Mouse (Mus musculus) intestine, embryonic 15.5 days (tissue): ENCODE data around the gene Tnrc6c. TPM values are rescaled to one million over a fixed set of nuclear protein-coding genes. Genes with fewer than 3 reads are reported as not detected.
A peak's percentile ranks its signal among the peaks of the same experiment; 100 is the strongest.

Experiments
- ATAC-seq: fragments of 200-750 bp; cut with Nextera tagmentation; 2 replicates; pipeline ENCODE4 v1.8.0; 2017; ENCODE audit warnings: moderate TSS enrichment, moderate library complexity
- H3K27ac ChIP-seq: fragments of 300-500 bp; sonication (generic); 2 replicates; pipeline ENCODE4 v1.5.1; 2015; ENCODE audit warnings: mild to moderate bottlenecking, inconsistent platforms
- H3K27me3 ChIP-seq: fragments of 300-500 bp; sonication (generic); replicated peaks from 2 replicates; pipeline ENCODE4 v1.6.1; 2015; ENCODE audit warnings: inconsistent platforms
- H3K36me3 ChIP-seq: fragments of 300-500 bp; sonication (generic); 2 replicates; pipeline ENCODE4 v1.6.1; 2015; ENCODE audit warnings: inconsistent platforms
- H3K4me1 ChIP-seq: fragments of 300-500 bp; sonication (generic); replicated peaks from 2 replicates; pipeline ENCODE4 v1.6.1; 2015; ENCODE audit warnings: inconsistent platforms
- H3K4me2 ChIP-seq: fragments of 300-500 bp; sonication (generic); replicated peaks from 2 replicates; pipeline ENCODE4 v1.6.1; 2015; ENCODE audit warnings: mild to moderate bottlenecking, inconsistent platforms
- H3K4me3 ChIP-seq: fragments of 300-500 bp; sonication (generic); replicated peaks from 2 replicates; pipeline ENCODE4 v1.5.1; 2015; ENCODE audit warnings: inconsistent platforms
- H3K9ac ChIP-seq: fragments of 300-500 bp; sonication (generic); 2 replicates; pipeline ENCODE4 v1.6.1; 2015; ENCODE audit warnings: inconsistent platforms
- H3K9me3 ChIP-seq: fragments of 300-500 bp; sonication (generic); 2 replicates; pipeline ENCODE4 v1.6.1; 2016; ENCODE audit warnings: inconsistent platforms
- WGBS: fragments of 180-500 bp; shearing (Covaris S2); methylation state at CpG from one replicate; pipeline ENCODE4 v1.1.7; 2015; 5-methylcytosine and 5-hydroxymethylcytosine counted together
- polyA plus RNA-seq: library from polyadenylated mRNA; unstranded; fragments of >200 nt; fragmentation: Nextera tagmentation; extraction: Ambion mirVana; gene quantifications from 2 replicates; pipeline ENCODE4 v1.2.1, GENCODE M21; 2015

Gene Tnrc6c
- polyA plus RNA-seq, 1 experiment from 2014 or later = 9.6 TPM

DNA sequence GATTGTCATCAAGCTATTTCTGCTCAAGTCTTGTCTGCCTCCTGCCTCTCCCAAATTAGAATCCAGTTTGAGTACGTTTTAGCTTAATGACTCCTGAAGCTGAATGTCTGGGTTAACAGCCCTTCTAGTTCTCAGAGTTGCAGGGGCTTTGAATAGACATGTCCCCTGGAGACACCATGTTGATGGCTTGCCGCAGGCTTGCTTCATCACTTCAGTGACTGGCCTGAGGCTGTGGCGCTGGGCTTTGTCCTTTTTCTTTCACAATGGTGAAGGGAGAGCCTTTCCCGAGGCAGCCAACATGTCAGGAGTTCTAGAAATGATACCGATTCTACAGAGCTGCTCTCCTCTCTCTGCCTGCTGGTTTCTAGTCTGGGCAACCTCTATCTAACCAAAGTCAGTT, 30.6 kb downstream of the Tnrc6c start:
- Histone ChIP-seq H3K4me3 (no peak overlapping the region), H3K4me2 (no peak overlapping the region), H3K27me3 (no peaks in the 10 kb centered on the region), H3K36me3 (no peaks in the 10 kb centered on the region), H3K9ac (no peak overlapping the region), H3K9me3 (no peaks in the 10 kb centered on the region), H3K27ac (no peak overlapping the region), H3K4me1 (peaks cover 14% of the 10 kb centered on the region)
- 58% methylated on average over 5 of the region's 5 CpGs for WGBS
- no peak for ATAC-seq

- Histone ChIP-seq H3K27me3 (no peaks in the 10 kb centered on the region), H3K9ac (no peak overlapping the region), H3K4me2 (peak overlapping the region; percentile 51), H3K9me3 (no peaks in the 10 kb centered on the region), H3K36me3 (no peaks in the 10 kb centered on the region), H3K4me3 (no peak overlapping the region; the same call in 1 of the 2 replicates), H3K27ac (peak overlapping the region; percentile 42; the same call in 1 of the 2 replicates), H3K4me1 (peaks cover 14% of the 10 kb centered on the region)
- ATAC-seq = peak; percentile 91
- WGBS = 42% methylated on average over 3 of the region's 3 CpGs
These were observed 31.4 kb downstream of the Tnrc6c start for GRCm38 (mm10) chr11:117685461-117685860.

DNA sequence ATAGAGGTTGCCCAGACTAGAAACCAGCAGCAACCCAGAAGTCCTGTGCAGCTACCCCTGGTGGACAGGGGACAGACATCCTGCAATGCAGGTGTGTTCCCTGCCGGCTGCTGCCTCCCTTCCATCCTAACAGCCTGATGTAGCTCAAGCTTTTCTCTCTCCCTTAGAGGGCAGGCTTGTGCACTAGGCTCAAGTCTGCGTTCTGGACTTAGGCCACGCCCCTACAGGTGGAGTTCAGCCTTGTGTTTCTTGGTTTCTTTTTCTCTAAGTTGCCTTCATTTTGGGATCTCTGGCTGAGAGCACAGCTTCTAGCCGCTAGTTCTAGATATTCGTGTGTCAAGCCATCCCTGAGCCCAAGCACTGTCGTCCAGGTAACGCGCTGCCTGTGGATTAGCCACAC, 31.9 kb downstream of the Tnrc6c start:
- H3K9ac ChIP-seq = no peak overlapping the region
- peak overlapping the region; percentile 16 for H3K4me3 ChIP-seq
- no peaks in the 10 kb centered on the region for H3K27me3 ChIP-seq
- ATAC-seq = peak; percentile 86
- peak overlapping the region; percentile 51 for H3K4me2 ChIP-seq
- H3K36me3 ChIP-seq = no peaks in the 10 kb centered on the region
- H3K9me3 ChIP-seq = no peaks in the 10 kb centered on the region
- H3K4me1 ChIP-seq = peaks cover 14% of the 10 kb centered on the region
- WGBS = 49% methylated on average over 8 of the region's 8 CpGs
- 0 out of 2 replicates have a peak overlapping the region, but pooled peaks have one; percentile 42 for H3K27ac ChIP-seq

DNA sequence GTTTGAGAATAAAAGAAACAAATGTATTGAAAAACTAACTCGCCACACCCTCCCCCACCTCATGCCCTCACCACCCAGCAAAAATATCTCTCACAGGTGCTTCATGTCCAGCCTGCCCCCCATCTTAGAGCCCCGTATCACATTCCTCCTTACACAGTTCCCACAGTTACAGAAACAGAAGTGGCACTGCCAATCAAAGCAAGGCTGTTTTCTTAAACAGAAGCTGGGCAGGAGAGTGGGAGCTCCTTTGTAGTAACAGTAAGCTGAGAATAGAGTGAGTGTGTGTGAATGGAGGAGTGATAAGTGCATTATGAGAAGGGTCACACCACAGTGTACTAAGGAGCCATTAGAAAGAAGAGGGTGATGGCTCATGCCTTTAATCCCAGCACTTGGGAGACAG, 34.5 kb downstream of the Tnrc6c start:
- H3K4me3 ChIP-seq = no peak overlapping the region
- no peak overlapping the region for H3K4me2 ChIP-seq
- no peak overlapping the region for H3K9ac ChIP-seq
- no peak for ATAC-seq
- no peaks in the 10 kb centered on the region for H3K27me3 ChIP-seq
- no peaks in the 10 kb centered on the region for H3K9me3 ChIP-seq
- WGBS = 68% methylated on average over 2 of the region's 2 CpGs
- peaks cover 14% of the 10 kb centered on the region for H3K4me1 ChIP-seq
- no peaks in the 10 kb centered on the region for H3K36me3 ChIP-seq
- no peak overlapping the region for H3K27ac ChIP-seq

DNA sequence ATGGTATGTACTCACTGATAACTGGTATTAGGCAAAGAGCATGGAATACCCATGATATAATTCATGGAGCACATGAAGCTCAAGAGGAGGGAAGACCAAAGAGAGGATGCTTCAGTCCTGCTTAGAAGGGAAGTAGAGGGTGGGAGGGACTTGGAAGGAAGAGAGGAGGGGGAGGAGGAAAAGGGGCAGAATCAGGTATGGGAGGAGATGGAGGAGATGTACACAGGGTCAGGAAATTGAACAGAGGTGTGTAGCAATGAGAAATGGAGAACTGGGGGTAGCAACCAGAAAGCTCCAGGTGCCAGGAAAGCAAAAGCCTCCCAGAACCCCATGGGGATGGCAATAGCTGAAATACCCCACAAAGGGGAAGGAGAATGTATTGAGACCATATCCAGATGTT, 37.2 kb downstream of the Tnrc6c start:
- H3K4me2 ChIP-seq = no peak overlapping the region
- no peak for ATAC-seq
- no peak overlapping the region for H3K4me3 ChIP-seq
- no peaks in the 10 kb centered on the region for H3K27me3 ChIP-seq
- no peaks in the 10 kb centered on the region for H3K9me3 ChIP-seq
- no peaks in the 10 kb centered on the region for H3K36me3 ChIP-seq
- H3K4me1 ChIP-seq = 0 out of 2 replicates have a peak, but pooled peaks cover 7% of the 10 kb centered on the region
- no peak overlapping the region for H3K27ac ChIP-seq
- H3K9ac ChIP-seq = no peak overlapping the region

GRCm38 (mm10) chr11:117694050-117694449, 40.0 kb downstream of the Tnrc6c start:
- H3K36me3 ChIP-seq = no peaks in the 10 kb centered on the region
- no peak overlapping the region for H3K4me2 ChIP-seq
- H3K27me3 ChIP-seq = no peaks in the 10 kb centered on the region
- H3K4me1 ChIP-seq = 0 out of 2 replicates have a peak, but pooled peaks cover 4% of the 10 kb centered on the region
- H3K4me3 ChIP-seq = no peak overlapping the region
- H3K9me3 ChIP-seq = no peaks in the 10 kb centered on the region
- 85% methylated on average over 5 of the region's 5 CpGs for WGBS
- H3K9ac ChIP-seq = no peak overlapping the region
- no peak overlapping the region for H3K27ac ChIP-seq
- ATAC-seq = no peak

DNA sequence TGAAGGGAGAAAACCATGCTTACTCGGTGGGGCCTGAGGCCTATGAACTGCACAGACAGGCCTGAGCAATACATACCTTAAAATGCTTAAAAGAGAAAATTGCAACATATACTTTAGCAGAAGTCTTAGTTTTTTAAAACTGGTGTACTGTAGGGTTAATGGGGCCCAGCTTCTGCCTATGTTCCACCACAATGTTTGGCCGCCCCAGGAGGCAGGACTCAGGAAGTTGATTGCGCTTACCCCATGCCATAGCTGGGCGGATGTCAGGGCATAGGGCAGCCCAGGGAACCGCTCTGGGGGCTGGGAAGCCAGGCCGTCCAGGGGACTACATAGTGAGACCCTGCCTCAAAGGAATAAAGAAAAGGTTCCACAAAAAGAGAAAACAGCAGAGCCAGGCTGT, 42.5 kb downstream of the Tnrc6c start:
- no peak for ATAC-seq
- H3K36me3 ChIP-seq = no peaks in the 10 kb centered on the region

GRCm38 (mm10) chr11:117700871-117701270, 46.8 kb downstream of the Tnrc6c start:
- Histone ChIP-seq H3K9ac (no peak overlapping the region), H3K9me3 (no peaks in the 10 kb centered on the region), H3K4me3 (no peak overlapping the region), H3K27me3 (no peaks in the 10 kb centered on the region), H3K27ac (no peak overlapping the region), H3K4me2 (no peak overlapping the region), H3K4me1 (0 out of 2 replicates have a peak, but pooled peaks cover 7% of the 10 kb centered on the region), H3K36me3 (0 out of 2 replicates have a peak, but pooled peaks cover 5% of the 10 kb centered on the region)
- ATAC-seq = no peak
- WGBS = 71% methylated on average over 4 of the region's 4 CpGs

More for the DNA sequence above, 42.5 kb downstream of the Tnrc6c start:
- no peak overlapping the region for H3K4me3 ChIP-seq
- H3K9ac ChIP-seq = no peak overlapping the region
- WGBS = 73% methylated on average over 6 of the region's 6 CpGs
- no peak overlapping the region for H3K27ac ChIP-seq
- 0 out of 2 replicates have a peak, but pooled peaks cover 7% of the 10 kb centered on the region for H3K4me1 ChIP-seq
- no peak overlapping the region for H3K4me2 ChIP-seq
- no peaks in the 10 kb centered on the region for H3K27me3 ChIP-seq
- H3K9me3 ChIP-seq = no peaks in the 10 kb centered on the region

GRCm38 (mm10) chr11:117706267-117706666, 52.2 kb downstream of the Tnrc6c start:
- Histone ChIP-seq H3K27ac (no peak overlapping the region), H3K4me3 (no peak overlapping the region), H3K4me2 (no peak overlapping the region), H3K36me3 (0 out of 2 replicates have a peak, but pooled peaks cover 5% of the 10 kb centered on the region), H3K4me1 (no peaks in the 10 kb centered on the region), H3K9me3 (no peaks in the 10 kb centered on the region), H3K9ac (no peak overlapping the region), H3K27me3 (no peaks in the 10 kb centered on the region)
- 92% methylated on average over 2 of the region's 2 CpGs for WGBS
- no peak for ATAC-seq

- H3K4me2 ChIP-seq = no peak overlapping the region
- no peak overlapping the region for H3K4me3 ChIP-seq
- H3K36me3 ChIP-seq = 0 out of 2 replicates have a peak, but pooled peaks cover 5% of the 10 kb centered on the region
- no peaks in the 10 kb centered on the region for H3K9me3 ChIP-seq
- H3K27me3 ChIP-seq = no peaks in the 10 kb centered on the region
- no peak overlapping the region for H3K27ac ChIP-seq
- no peak for ATAC-seq
- no peaks in the 10 kb centered on the region for H3K4me1 ChIP-seq
- no peak overlapping the region for H3K9ac ChIP-seq
- WGBS = 71% methylated on average over 2 of the region's 2 CpGs
These were observed 53.1 kb downstream of the Tnrc6c start for GRCm38 (mm10) chr11:117707238-117707637.

- H3K9me3 ChIP-seq = no peaks in the 10 kb centered on the region
- WGBS = 48% methylated on average over 4 of the region's 4 CpGs
- no peak overlapping the region for H3K27ac ChIP-seq
- no peak for ATAC-seq
- no peak overlapping the region for H3K4me3 ChIP-seq
- H3K27me3 ChIP-seq = no peaks in the 10 kb centered on the region
- no peak overlapping the region for H3K4me2 ChIP-seq
- no peak overlapping the region for H3K9ac ChIP-seq
- peaks cover 4% of the 10 kb centered on the region for H3K36me3 ChIP-seq
- no peaks in the 10 kb centered on the region for H3K4me1 ChIP-seq
These were observed 55.2 kb downstream of the Tnrc6c start for GRCm38 (mm10) chr11:117709308-117709707.

DNA sequence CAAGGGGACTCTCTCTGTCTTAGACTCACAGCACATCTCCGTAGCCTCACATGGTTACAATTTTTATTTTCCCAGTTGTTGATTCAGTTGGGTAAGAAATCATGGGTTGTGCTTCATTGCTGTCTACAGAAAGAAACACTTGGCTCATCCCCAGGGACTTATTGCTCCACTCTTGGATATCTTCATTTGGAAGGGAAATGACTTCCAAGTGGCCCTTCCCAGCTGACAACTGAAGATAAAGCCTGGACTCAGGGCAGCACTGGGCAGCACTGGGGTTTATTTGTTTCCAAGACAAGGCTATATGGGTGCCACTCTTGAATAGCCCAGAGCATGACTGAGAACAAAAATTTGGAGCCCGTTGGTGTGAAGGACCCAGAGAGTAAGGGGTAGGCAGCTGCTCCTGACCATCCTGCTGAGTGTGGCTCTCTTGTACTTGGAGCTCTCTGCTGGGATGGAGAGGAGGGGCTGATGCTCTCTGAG, 56.8 kb downstream of the Tnrc6c start:
- WGBS = 94% methylated on average over 2 of the region's 2 CpGs

DNA sequence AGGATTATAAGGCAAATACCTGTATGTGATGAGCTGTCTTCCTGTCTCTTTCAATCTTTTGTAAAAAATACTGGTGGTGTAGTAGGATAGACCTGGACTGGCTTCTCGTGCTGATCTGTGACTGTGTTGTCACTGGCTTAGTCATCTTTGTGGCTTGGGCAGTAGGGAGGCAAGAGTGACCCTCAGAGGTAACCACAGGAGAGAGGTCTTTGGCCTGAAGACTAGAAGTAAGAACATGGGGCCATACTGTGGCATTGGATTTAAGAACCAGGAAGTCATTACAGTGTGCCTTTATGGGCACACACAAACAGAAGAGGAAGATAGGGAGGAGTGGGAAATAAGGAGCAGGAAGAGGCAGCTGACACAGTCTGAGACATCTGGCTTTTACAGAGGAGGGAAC, 58.0 kb downstream of the Tnrc6c start:
- WGBS = 85% methylated on average over 1 of the region's 1 CpGs
- Histone ChIP-seq H3K27ac (no peak overlapping the region), H3K9ac (no peak overlapping the region), H3K4me2 (no peak overlapping the region), H3K36me3 (peaks cover 18% of the 10 kb centered on the region), H3K9me3 (no peaks in the 10 kb centered on the region), H3K4me3 (no peak overlapping the region), H3K27me3 (no peaks in the 10 kb centered on the region), H3K4me1 (no peaks in the 10 kb centered on the region)
- no peak for ATAC-seq

More for the DNA sequence above, 56.8 kb downstream of the Tnrc6c start:
- H3K9me3 ChIP-seq = no peaks in the 10 kb centered on the region
- no peak overlapping the region for H3K27ac ChIP-seq
- H3K4me2 ChIP-seq = no peak overlapping the region
- no peak overlapping the region for H3K4me3 ChIP-seq
- H3K4me1 ChIP-seq = no peaks in the 10 kb centered on the region
- H3K9ac ChIP-seq = no peak overlapping the region
- H3K36me3 ChIP-seq = peaks cover 16% of the 10 kb centered on the region
- ATAC-seq = no peak
- H3K27me3 ChIP-seq = no peaks in the 10 kb centered on the region
